20 mouse cellular contexts compared by ENCODE assay signal in the genomic region with DNA sequence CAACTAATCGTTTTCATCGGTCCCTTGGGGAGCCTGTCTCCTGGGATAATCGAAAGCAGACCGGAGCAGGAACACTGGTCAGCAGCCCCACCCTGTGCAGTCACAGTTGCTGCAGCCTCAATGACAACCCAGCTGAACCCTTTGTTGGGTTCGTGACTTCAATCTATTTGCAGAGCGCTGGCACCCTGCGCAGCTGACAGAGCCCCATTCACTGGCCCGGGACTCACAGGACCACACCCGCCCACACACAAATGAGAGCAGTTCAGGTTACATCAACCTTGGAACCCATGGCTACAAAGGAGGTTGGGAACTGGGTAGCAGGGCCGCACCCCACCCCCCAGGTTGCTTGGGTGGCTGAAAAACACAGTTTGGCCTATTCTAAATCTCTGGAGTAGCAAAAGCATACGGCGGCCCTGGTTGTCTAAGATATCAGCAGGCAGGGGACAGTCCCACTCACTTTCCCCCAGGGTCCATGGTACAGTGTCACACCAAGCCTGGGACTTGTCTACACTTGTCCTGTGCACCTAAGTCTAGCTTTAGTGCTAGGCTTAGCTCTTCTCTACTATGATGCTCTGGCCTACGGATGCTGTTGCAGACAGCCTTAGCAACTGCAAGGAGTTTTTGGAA. TPM values are rescaled to one million over a fixed set of nuclear protein-coding genes. Genes with fewer than 3 reads are reported as not detected.
DNase-seq lines count a peak whose midpoint lies in the region; ATAC-seq and TF ChIP-seq lines count a peak whose summit lies in the region.
"Had no signal": no experiment of that assay in that cellular context is flagged by ENCODE, and none has a peak within 500 bp of the region (broad histone marks: within the 10 kb centered on the region; RNA-seq: fewer than 3 reads in every experiment).

No protein-coding gene starts in this region.

- ATAC-seq in liver, postnatal 0 days, result peak; percentile 68
- ATAC-seq in intestine, embryonic 15.5 days, result peak; percentile 78
- ATAC-seq in stomach, embryonic 15.5 days (ENCODE audit: insufficient read depth, low FRiP score, low read depth), result peak; percentile 87
- ATAC-seq in megakaryocyte progenitor cell, adult 5-6 weeks (replicated peaks; ENCODE audit: poor library complexity), result no peak
- ATAC-seq: CD4-positive, CD25-positive, alpha-beta regulatory T cell, adult 4 months; midbrain, embryonic 15.5 days had no signal

- H3K36me3 ChIP-seq in liver, postnatal 0 days (replicated peaks; ENCODE audit: insufficient read depth, low read length), result no peaks in the 10 kb centered on the region
- H3K36me3 ChIP-seq in intestine, embryonic 15.5 days, result no peaks in the 10 kb centered on the region
- H3K36me3 ChIP-seq in stomach, embryonic 15.5 days, result no peaks in the 10 kb centered on the region
- H3K36me3 ChIP-seq: forebrain, embryonic 10.5 days; heart, embryonic 15.5 days; midbrain, embryonic 15.5 days; neural tube, embryonic 13.5 days had no signal

- H3K4me3 ChIP-seq in liver, postnatal 0 days (ENCODE audit: low read depth, low read length), result no peak overlapping the region
- H3K4me3 ChIP-seq in intestine, embryonic 15.5 days (replicated peaks), result no peak overlapping the region
- H3K4me3 ChIP-seq in stomach, embryonic 15.5 days (replicated peaks), result no peak overlapping the region
- H3K4me3 ChIP-seq: forebrain, embryonic 10.5 days; heart, embryonic 15.5 days; midbrain, embryonic 15.5 days; neural tube, embryonic 13.5 days had no signal

- H3K27me3 ChIP-seq in liver, postnatal 0 days (ENCODE audit: insufficient read depth, low read length), result no peaks in the 10 kb centered on the region
- no peaks in the 10 kb centered on the region for H3K27me3 ChIP-seq in intestine, embryonic 15.5 days (replicated peaks)
- no peaks in the 10 kb centered on the region for H3K27me3 ChIP-seq in stomach, embryonic 15.5 days (replicated peaks)
- H3K27me3 ChIP-seq: heart, embryonic 15.5 days; midbrain, embryonic 15.5 days; neural tube, embryonic 13.5 days had no signal

- WGBS in liver, postnatal 0 days (ENCODE audit: insufficient replicate concordance), result 64% methylated on average over 13 of the region's 13 CpGs
- 60% methylated on average over 13 of the region's 13 CpGs for WGBS in intestine, embryonic 15.5 days
- 60% methylated on average over 13 of the region's 13 CpGs for WGBS in stomach, embryonic 15.5 days

- H3K9ac ChIP-seq in liver, postnatal 0 days (replicated peaks), result no peak overlapping the region
- H3K9ac ChIP-seq in intestine, embryonic 15.5 days, result no peak overlapping the region
- H3K9ac ChIP-seq in stomach, embryonic 15.5 days, result no peak overlapping the region
- H3K9ac ChIP-seq: heart, embryonic 15.5 days; hindbrain, embryonic 14.5 days; midbrain, embryonic 15.5 days; neural tube, embryonic 13.5 days had no signal

- no peak for DNase-seq in liver, postnatal 0 days
- DNase-seq in liver (no peak), R1 (ENCODE audit: low read depth, low spot score) (peak; percentile 91)
- DNase-seq in left cerebral cortex, adult 18-20 months (ENCODE audit: low spot score in 2 of 2), result no peak
- DNase-seq: adrenal gland, postnatal 14 days; cerebellum, postnatal 25 days; kidney, adult 9 months; thymus, adult 2 months had no signal

- no peak for TF ChIP-seq EP300 in liver, postnatal 0 days (IDR thresholded peaks at IDR 0.05; ENCODE audit: low read depth)

- H3K4me1 ChIP-seq in liver, postnatal 0 days (ENCODE audit: insufficient read depth), result no peaks in the 10 kb centered on the region
- H3K4me1 ChIP-seq in intestine, embryonic 15.5 days (replicated peaks), result peaks cover 5% of the 10 kb centered on the region; the same call in 1 of the 2 replicates
- H3K4me1 ChIP-seq in stomach, embryonic 15.5 days, result no peaks in the 10 kb centered on the region
- H3K4me1 ChIP-seq: heart, embryonic 15.5 days; midbrain, embryonic 15.5 days; neural tube, embryonic 13.5 days had no signal

- H3K27ac ChIP-seq in liver, postnatal 0 days (ENCODE audit: low read depth), result no peak overlapping the region
- H3K27ac ChIP-seq in intestine, embryonic 15.5 days, result no peak overlapping the region
- peak overlapping the region; percentile 58 for H3K27ac ChIP-seq in stomach, embryonic 15.5 days
- H3K27ac ChIP-seq: forebrain, embryonic 10.5 days; heart, embryonic 15.5 days; hindbrain, embryonic 14.5 days; macrophage; midbrain, embryonic 15.5 days; neural tube, embryonic 13.5 days had no signal

- no peak for TF ChIP-seq CTCF in liver, postnatal 0 days (IDR thresholded peaks at IDR 0.05; ENCODE audit: low read depth)

- no peaks in the 10 kb centered on the region for H3K9me3 ChIP-seq in liver, postnatal 0 days (ENCODE audit: low read length)
- H3K9me3 ChIP-seq in intestine, embryonic 15.5 days, result no peaks in the 10 kb centered on the region
- no peaks in the 10 kb centered on the region for H3K9me3 ChIP-seq in stomach, embryonic 15.5 days
- H3K9me3 ChIP-seq: forebrain, embryonic 10.5 days; heart, embryonic 15.5 days; midbrain, embryonic 15.5 days; neural tube, embryonic 13.5 days had no signal

- H3K4me2 ChIP-seq in liver, postnatal 0 days (ENCODE audit: low read depth, low read length), result no peak overlapping the region
- H3K4me2 ChIP-seq in intestine, embryonic 15.5 days (replicated peaks), result no peak overlapping the region
- no peak overlapping the region for H3K4me2 ChIP-seq in stomach, embryonic 15.5 days
- H3K4me2 ChIP-seq: heart, embryonic 15.5 days; hindbrain, embryonic 14.5 days; midbrain, embryonic 15.5 days; neural tube, embryonic 13.5 days had no signal

RNA-seq across cellular contexts. Expression of a gene that starts 40.6 kb away (rescaled TPM):
- 0.59 and 0.67 TPM in 2 replicates for polyA plus RNA-seq in liver, postnatal 0 days (2015; fragmentation: Nextera tagmentation; extraction: Ambion mirVana)
- 209 and 213 TPM in 2 replicates for polyA plus RNA-seq in intestine, embryonic 15.5 days (2015; fragmentation: Nextera tagmentation; extraction: Ambion mirVana)
- 131 and 134 TPM in 2 replicates for polyA plus RNA-seq in stomach, embryonic 15.5 days (2015; fragmentation: Nextera tagmentation; extraction: Ambion mirVana)
- not detected for total RNA-seq in left cerebral cortex, adult 18-20 months (2021)
- total RNA-seq in megakaryocyte progenitor cell, adult 5-6 weeks (2015), result not detected in 2 replicates
- total RNA-seq in megakaryocyte progenitor cell, adult 5-6 weeks (2017), result 0.17 TPM in 1 of 2 replicates, not detected in the other
- total RNA-seq: left cerebral cortex, postnatal 36 days had no signal
- polyA plus RNA-seq: CD4-positive, CD25-positive, alpha-beta regulatory T cell, adult 4 months; macrophage had no signal

RNA-seq across cellular contexts. Expression of a gene that starts 50.2 kb away (rescaled TPM):
- not detected in 2 replicates for polyA plus RNA-seq in liver, postnatal 0 days (2015; fragmentation: Nextera tagmentation; extraction: Ambion mirVana)
- polyA plus RNA-seq in intestine, embryonic 15.5 days (2015; fragmentation: Nextera tagmentation; extraction: Ambion mirVana), result 0.47 and 0.73 TPM in 2 replicates
- 0.35 and 0.78 TPM in 2 replicates for polyA plus RNA-seq in stomach, embryonic 15.5 days (2015; fragmentation: Nextera tagmentation; extraction: Ambion mirVana)
- 100 to 1,000 TPM; 160 to 178 TPM for total RNA-seq in left cerebral cortex, adult 18-20 months (2021)
- not detected in 2 replicates for total RNA-seq in megakaryocyte progenitor cell, adult 5-6 weeks (2015)
- total RNA-seq in megakaryocyte progenitor cell, adult 5-6 weeks (2017), result not detected in 2 replicates
- polyA plus RNA-seq: CD4-positive, CD25-positive, alpha-beta regulatory T cell, adult 4 months; embryonic facial prominence, embryonic 11.5 days; forebrain, embryonic 10.5 days; heart, embryonic 15.5 days; macrophage had no signal

Comparison
In these comparisons a context has a peak if more than half of its experiments do, and no peak if none do; other contexts are left out.
1. RNA of a gene that starts 40.6 kb away (polyA plus RNA-seq): 209 to 213 TPM in intestine, embryonic 15.5 days and 131 to 134 TPM in stomach, embryonic 15.5 days; 0.59 to 0.67 TPM in liver, postnatal 0 days; every median in the first group is over 10 times any median in the second.